Mouse (Mus musculus) v-Abl transformed pro-B cells (cell line): ENCODE results near the gene Nnat.

Source experiments
- in situ Hi-C, 2 experiments: fragments of 400-800 bp; cut with MboI; formaldehyde crosslinking; loops; one replicate each; pipeline ENCODE4 v1.15.1; 2025; ENCODE audit not compliant: unreplicated experiment in 2 of 2

Gene Nnat

DNA sequence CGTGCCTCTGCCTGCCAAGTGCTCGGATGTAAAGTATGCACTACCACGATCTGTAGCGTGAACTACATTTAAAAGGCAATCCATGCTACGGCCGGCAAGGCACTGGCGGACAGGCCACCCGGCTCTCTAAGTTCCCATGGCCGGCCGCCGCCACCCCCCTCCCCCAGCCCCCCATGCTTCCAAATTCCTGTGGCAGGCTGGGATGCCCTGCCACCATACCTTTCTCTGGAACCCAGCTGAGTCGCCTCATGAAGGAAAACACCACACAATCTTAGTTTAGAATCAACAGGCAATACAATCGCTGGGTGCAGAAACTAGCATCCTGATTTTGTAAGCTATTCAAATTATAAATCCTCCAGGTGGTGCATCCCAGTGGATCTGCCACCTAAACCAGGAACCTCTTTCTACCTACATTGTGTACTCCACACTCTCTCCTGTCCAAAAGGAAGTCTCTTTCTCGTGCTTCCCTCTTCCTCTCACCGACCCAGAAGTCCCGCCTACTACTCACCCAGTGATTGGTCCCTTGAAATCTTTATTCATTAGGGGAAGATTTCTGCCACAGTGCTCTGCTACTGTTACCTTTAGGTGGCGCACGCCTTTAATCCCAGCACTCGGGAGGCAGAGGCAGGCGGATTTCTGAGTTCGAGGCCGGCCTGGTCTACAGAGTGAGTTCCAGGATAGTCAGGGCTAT, 37.1 kb downstream of the Nnat start:
- in situ Hi-C loops: no loop called here

- in situ Hi-C loops: loop anchor here (10.0 kb wide), 2 partner anchors 383 to 743 kb away; no protein-coding TSS in a partner anchor
These were observed 41.6 kb downstream of the Nnat start for GRCm38 (mm10) chr2:157601435-157601839.

- in situ Hi-C loops: loop anchor here (5.0 to 10.0 kb wide), 5 partner anchors 380 to 740 kb away; no protein-coding TSS in a partner anchor
These were observed 45.3 kb downstream of the Nnat start for GRCm38 (mm10) chr2:157605025-157605675.

- in situ Hi-C loops: loop anchor here (5.0 to 10.0 kb wide), 5 partner anchors 377 to 737 kb away; no protein-coding TSS in a partner anchor
These were observed 47.8 kb downstream of the Nnat start for GRCm38 (mm10) chr2:157607542-157608236.

GRCm38 (mm10) chr2:157611735-157612134, 51.9 kb downstream of the Nnat start:
- in situ Hi-C loops: no loop called here
